Mouse (Mus musculus): ENCODE data around the gene Abi1. TPM values are rescaled to one million over a fixed set of nuclear protein-coding genes. Genes with fewer than 3 reads are reported as not detected.

Gene Abi1
- polyA plus RNA-seq (2015; fragmentation: Nextera tagmentation; extraction: Ambion mirVana), result 63.1 and 64.8 TPM in 2 replicates

DNA sequence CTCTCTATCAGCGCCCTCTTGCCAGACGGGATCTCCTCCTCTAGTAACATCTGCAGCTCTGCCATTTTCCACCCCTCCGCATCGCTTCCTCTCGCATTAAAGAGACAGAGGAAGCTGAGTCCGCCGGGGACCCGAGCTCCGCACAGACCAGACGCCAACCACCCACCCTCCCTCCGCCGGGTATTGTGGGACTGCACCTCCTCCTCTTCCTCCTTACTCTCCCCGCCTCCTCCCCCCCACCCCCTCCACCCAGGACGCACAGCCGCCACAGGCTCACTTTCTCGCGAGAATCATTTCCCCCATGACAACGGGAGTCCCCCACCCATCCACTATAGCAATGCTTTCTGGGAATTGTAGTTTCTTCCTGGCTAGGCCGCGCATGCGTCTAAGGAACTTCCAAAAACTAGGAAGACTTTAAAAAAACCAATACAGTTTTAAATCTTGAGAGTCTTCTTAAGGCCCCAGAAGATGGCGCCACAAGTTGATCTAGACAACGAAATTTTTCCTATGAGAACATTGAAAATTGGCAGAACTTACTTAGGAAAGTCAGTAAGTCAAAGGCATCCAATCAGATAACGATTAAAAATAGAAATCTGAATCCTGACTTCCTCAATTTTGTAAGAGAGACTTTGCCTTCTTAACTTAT lies at the start of gene Abi1:
Gene Abi1 (minus strand): TSS at position 241 of the 646 bp plus-strand sequence.
- 2% methylated on average over 24 of the region's 24 CpGs for WGBS
- Histone ChIP-seq H3K4me1 (ENCODE audit: control insufficient read depth, insufficient read depth, low read depth, low read length) (peaks cover 11% of the 10 kb centered on the region), H3K27me3 (replicated peaks; ENCODE audit: control insufficient read depth, insufficient read depth, low read length) (no peaks in the 10 kb centered on the region), H3K27ac (ENCODE audit: low read depth, low read length) (peak within 1 kb of the TSS; percentile 95), H3K9ac (ENCODE audit: low read depth, low read length) (peak within 1 kb of the TSS; percentile 97), H3K4me2 (ENCODE audit: low read length) (peak within 1 kb of the TSS; percentile 71), H3K9me3 (ENCODE audit: control insufficient read depth, low read length) (no peaks in the 10 kb centered on the region), H3K36me3 (ENCODE audit: control insufficient read depth, insufficient read depth, low read length) (no peaks in the 10 kb centered on the region), H3K4me3 (ENCODE audit: low read length) (peak within 1 kb of the TSS; percentile 100)
- peak; percentile 97 for ATAC-seq

DNA sequence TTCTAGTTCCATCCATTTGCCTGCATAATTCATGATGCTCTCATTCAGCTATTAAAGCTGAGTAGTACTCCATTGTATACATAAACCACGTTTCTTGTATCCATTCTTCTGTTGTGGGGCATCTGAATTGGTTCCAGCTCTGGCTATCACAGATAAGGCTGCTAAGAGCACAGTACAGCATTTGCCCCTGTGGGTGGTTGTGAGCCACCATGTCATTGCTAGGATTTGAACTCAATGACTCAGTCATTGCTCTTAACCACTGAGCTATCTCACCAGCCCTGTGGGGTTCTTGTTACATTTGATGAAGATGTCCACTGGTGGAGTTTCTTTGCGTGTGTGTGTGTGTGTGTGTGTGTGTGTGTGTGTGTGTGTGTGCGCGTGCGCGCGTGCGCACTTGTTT lies 44.5 kb upstream of the Abi1 start:
- Histone ChIP-seq H3K4me3 (ENCODE audit: low read length) (no peak overlapping the region), H3K4me2 (ENCODE audit: low read length) (no peak overlapping the region)
- ATAC-seq, result no peak

DNA sequence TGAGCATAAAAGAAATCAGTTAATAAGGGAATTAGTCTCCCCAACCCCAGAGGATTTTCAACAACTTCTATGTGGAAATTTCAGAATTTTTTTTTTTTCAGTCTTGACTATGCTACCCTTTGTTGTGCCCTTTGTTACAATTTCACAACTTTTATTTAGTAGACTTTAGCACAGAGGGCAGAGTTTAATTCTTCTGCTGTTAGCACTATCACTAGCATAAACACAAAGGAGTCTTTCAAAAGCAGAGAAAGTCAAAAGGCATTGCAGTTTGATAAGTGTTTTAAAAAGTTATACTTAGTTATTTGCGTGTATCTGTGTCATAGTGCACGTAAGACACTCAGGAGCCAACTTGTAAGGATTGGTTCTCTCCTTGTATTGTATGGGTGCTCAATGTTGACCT lies 38.5 kb upstream of the Abi1 start:
- Histone ChIP-seq H3K4me3 (ENCODE audit: low read length) (no peak overlapping the region), H3K27ac (ENCODE audit: low read depth, low read length) (no peak overlapping the region), H3K9ac (ENCODE audit: low read depth, low read length) (no peak overlapping the region), H3K27me3 (replicated peaks; ENCODE audit: control insufficient read depth, insufficient read depth, low read length) (no peaks in the 10 kb centered on the region), H3K4me2 (ENCODE audit: low read length) (no peak overlapping the region), H3K4me1 (ENCODE audit: control insufficient read depth, insufficient read depth, low read depth, low read length) (no peaks in the 10 kb centered on the region), H3K36me3 (ENCODE audit: control insufficient read depth, insufficient read depth, low read length) (peaks cover 21% of the 10 kb centered on the region), H3K9me3 (ENCODE audit: control insufficient read depth, low read length) (no peaks in the 10 kb centered on the region)
- ATAC-seq, result no peak
- 94% methylated on average over 2 of the region's 2 CpGs for WGBS

More for the DNA sequence above, 44.5 kb upstream of the Abi1 start:
- H3K9ac ChIP-seq (ENCODE audit: low read depth, low read length), result no peak overlapping the region
- H3K9me3 ChIP-seq (ENCODE audit: control insufficient read depth, low read length), result no peaks in the 10 kb centered on the region
- H3K27ac ChIP-seq (ENCODE audit: low read depth, low read length), result no peak overlapping the region
- H3K4me1 ChIP-seq (ENCODE audit: control insufficient read depth, insufficient read depth, low read depth, low read length), result no peaks in the 10 kb centered on the region
- 98% methylated on average over 8 of the region's 8 CpGs for WGBS
- peaks cover 20% of the 10 kb centered on the region for H3K36me3 ChIP-seq (ENCODE audit: control insufficient read depth, insufficient read depth, low read length)
- H3K27me3 ChIP-seq (replicated peaks; ENCODE audit: control insufficient read depth, insufficient read depth, low read length), result no peaks in the 10 kb centered on the region

DNA sequence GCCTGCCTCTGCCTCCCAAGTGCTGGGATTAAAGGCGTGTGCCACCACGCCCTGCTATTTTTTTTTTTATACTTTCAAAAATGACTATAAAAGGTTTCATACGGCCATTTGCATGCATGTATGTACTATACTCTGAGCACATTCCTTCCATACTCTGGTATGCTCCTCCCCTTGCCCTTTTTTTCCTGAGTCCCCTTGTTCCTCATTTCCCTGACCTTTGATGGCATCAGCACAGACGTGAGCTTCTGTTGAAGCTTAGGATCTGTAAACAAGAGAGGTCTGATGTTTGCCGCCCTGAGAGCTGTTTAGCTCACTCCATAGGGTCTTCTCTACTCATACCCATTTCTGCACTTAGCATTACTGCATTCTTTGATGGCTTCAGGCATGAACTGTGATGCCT lies 37.7 kb upstream of the Abi1 start:
- no peak overlapping the region for H3K4me2 ChIP-seq (ENCODE audit: low read length)
- H3K4me3 ChIP-seq (ENCODE audit: low read length), result no peak overlapping the region
- no peaks in the 10 kb centered on the region for H3K4me1 ChIP-seq (ENCODE audit: control insufficient read depth, insufficient read depth, low read depth, low read length)
- no peaks in the 10 kb centered on the region for H3K9me3 ChIP-seq (ENCODE audit: control insufficient read depth, low read length)
- H3K9ac ChIP-seq (ENCODE audit: low read depth, low read length), result no peak overlapping the region
- ATAC-seq, result no peak
- WGBS, result 90% methylated on average over 5 of the region's 5 CpGs
- H3K36me3 ChIP-seq (ENCODE audit: control insufficient read depth, insufficient read depth, low read length), result peaks cover 21% of the 10 kb centered on the region
- no peaks in the 10 kb centered on the region for H3K27me3 ChIP-seq (replicated peaks; ENCODE audit: control insufficient read depth, insufficient read depth, low read length)
- H3K27ac ChIP-seq (ENCODE audit: low read depth, low read length), result no peak overlapping the region

DNA sequence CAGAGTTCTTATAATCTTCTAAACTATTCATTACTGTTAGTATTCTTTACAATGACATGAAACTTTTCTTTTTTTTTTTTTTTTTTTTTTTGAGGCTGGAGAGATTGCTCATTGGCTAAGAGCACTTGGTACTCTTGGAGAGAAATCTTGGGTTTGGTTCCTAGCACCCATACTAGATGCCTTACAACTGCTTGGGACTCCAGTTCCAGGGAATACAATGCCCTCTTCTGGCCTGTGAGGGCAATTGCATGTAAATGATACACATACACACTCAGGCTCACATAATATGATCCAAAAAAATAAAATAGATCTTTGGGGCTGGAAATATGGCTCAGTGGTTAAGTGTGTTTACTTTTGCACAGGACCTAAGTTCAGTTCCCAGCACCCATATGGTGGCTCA lies 36.7 kb upstream of the Abi1 start:
- Histone ChIP-seq H3K36me3 (ENCODE audit: control insufficient read depth, insufficient read depth, low read length) (peaks cover 18% of the 10 kb centered on the region), H3K4me3 (ENCODE audit: low read length) (no peak overlapping the region), H3K9me3 (ENCODE audit: control insufficient read depth, low read length) (no peaks in the 10 kb centered on the region), H3K27me3 (replicated peaks; ENCODE audit: control insufficient read depth, insufficient read depth, low read length) (no peaks in the 10 kb centered on the region), H3K9ac (ENCODE audit: low read depth, low read length) (no peak overlapping the region), H3K27ac (ENCODE audit: low read depth, low read length) (no peak overlapping the region), H3K4me2 (ENCODE audit: low read length) (no peak overlapping the region), H3K4me1 (ENCODE audit: control insufficient read depth, insufficient read depth, low read depth, low read length) (no peaks in the 10 kb centered on the region)
- no peak for ATAC-seq

DNA sequence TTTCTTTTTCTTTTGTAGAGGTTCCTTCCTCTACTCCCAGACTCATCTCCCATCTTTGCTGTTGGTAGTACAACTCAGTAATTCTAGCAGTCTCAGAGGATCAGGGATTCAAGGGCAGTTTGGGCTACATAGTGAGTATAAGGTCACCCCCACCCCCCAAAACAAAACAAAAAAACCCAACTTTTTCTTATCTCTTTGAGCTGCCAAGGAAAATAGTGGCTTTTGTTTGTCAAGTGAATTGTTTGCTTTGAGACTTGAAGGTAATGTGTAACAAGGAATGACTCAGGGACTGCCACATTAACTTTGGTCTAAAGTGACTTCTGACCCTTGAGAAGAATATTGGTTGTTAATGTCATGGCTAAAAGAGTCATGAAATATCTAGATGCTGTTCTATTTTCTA lies 35.8 kb upstream of the Abi1 start:
- Histone ChIP-seq H3K9ac (ENCODE audit: low read depth, low read length) (no peak overlapping the region), H3K9me3 (ENCODE audit: control insufficient read depth, low read length) (no peaks in the 10 kb centered on the region), H3K36me3 (ENCODE audit: control insufficient read depth, insufficient read depth, low read length) (peaks cover 18% of the 10 kb centered on the region), H3K27me3 (replicated peaks; ENCODE audit: control insufficient read depth, insufficient read depth, low read length) (no peaks in the 10 kb centered on the region), H3K27ac (ENCODE audit: low read depth, low read length) (no peak overlapping the region), H3K4me1 (ENCODE audit: control insufficient read depth, insufficient read depth, low read depth, low read length) (no peaks in the 10 kb centered on the region; the same call in 1 of the 2 replicates), H3K4me2 (ENCODE audit: low read length) (no peak overlapping the region), H3K4me3 (ENCODE audit: low read length) (no peak overlapping the region)
- ATAC-seq, result no peak

DNA sequence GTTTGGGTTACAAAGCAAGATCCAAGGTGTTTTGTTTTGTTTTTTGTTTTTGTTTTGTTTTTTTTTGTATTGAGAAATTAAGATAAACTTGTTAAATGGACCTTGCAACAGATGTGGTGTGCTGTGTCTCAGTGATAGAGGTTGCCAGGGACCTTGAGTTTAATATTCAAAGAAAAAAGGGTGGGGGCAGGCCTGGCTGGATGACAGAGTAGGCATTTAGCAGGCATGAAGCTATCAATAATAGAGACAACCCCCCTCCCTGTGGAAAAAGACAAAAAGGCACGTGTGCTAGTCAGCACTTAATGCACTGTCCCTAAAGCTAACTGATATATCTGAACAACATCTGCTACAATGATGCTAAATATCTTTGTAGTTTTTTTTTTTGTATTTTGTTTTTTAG lies 31.4 kb upstream of the Abi1 start:
- H3K36me3 ChIP-seq (ENCODE audit: control insufficient read depth, insufficient read depth, low read length), result peaks cover 3% of the 10 kb centered on the region; the same call in 1 of the 2 replicates
- no peak overlapping the region for H3K27ac ChIP-seq (ENCODE audit: low read depth, low read length)
- H3K9ac ChIP-seq (ENCODE audit: low read depth, low read length), result no peak overlapping the region
- no peak overlapping the region for H3K4me2 ChIP-seq (ENCODE audit: low read length)
- peaks cover 5% of the 10 kb centered on the region for H3K4me1 ChIP-seq (ENCODE audit: control insufficient read depth, insufficient read depth, low read depth, low read length)
- no peaks in the 10 kb centered on the region for H3K27me3 ChIP-seq (replicated peaks; ENCODE audit: control insufficient read depth, insufficient read depth, low read length)
- no peaks in the 10 kb centered on the region for H3K9me3 ChIP-seq (ENCODE audit: control insufficient read depth, low read length)
- no peak for ATAC-seq
- 61% methylated on average over 1 of the region's 1 CpGs for WGBS
- H3K4me3 ChIP-seq (ENCODE audit: low read length), result no peak overlapping the region

DNA sequence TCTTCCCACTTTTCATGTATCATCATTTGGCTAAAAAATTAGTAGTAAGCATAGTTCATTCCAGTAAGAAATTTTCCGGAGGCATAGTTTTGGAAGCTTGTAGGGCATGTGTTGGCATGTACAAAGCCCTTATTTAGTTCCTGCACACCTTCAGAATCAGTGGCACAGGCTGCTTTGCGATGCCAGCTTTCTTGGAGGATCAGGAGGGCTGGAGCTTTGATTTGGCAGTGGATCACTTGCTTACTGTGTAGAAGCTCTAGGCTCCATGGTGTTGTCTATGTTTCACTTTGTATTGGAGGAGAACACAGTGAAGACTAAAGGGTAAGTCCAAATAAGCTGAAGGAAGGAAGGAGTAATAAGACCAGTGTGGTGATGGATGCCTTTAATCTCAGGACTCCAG lies 30.4 kb upstream of the Abi1 start:
- ATAC-seq, result no peak
- H3K4me1 ChIP-seq (ENCODE audit: control insufficient read depth, insufficient read depth, low read depth, low read length), result peaks cover 5% of the 10 kb centered on the region
- 93% methylated on average over 2 of the region's 2 CpGs for WGBS
- H3K27ac ChIP-seq (ENCODE audit: low read depth, low read length), result no peak overlapping the region
- no peaks in the 10 kb centered on the region for H3K27me3 ChIP-seq (replicated peaks; ENCODE audit: control insufficient read depth, insufficient read depth, low read length)
- no peak overlapping the region for H3K9ac ChIP-seq (ENCODE audit: low read depth, low read length)
- no peak overlapping the region for H3K4me2 ChIP-seq (ENCODE audit: low read length)
- H3K9me3 ChIP-seq (ENCODE audit: control insufficient read depth, low read length), result no peaks in the 10 kb centered on the region
- no peak overlapping the region for H3K4me3 ChIP-seq (ENCODE audit: low read length)
- peaks cover 3% of the 10 kb centered on the region; the same call in 1 of the 2 replicates for H3K36me3 ChIP-seq (ENCODE audit: control insufficient read depth, insufficient read depth, low read length)

DNA sequence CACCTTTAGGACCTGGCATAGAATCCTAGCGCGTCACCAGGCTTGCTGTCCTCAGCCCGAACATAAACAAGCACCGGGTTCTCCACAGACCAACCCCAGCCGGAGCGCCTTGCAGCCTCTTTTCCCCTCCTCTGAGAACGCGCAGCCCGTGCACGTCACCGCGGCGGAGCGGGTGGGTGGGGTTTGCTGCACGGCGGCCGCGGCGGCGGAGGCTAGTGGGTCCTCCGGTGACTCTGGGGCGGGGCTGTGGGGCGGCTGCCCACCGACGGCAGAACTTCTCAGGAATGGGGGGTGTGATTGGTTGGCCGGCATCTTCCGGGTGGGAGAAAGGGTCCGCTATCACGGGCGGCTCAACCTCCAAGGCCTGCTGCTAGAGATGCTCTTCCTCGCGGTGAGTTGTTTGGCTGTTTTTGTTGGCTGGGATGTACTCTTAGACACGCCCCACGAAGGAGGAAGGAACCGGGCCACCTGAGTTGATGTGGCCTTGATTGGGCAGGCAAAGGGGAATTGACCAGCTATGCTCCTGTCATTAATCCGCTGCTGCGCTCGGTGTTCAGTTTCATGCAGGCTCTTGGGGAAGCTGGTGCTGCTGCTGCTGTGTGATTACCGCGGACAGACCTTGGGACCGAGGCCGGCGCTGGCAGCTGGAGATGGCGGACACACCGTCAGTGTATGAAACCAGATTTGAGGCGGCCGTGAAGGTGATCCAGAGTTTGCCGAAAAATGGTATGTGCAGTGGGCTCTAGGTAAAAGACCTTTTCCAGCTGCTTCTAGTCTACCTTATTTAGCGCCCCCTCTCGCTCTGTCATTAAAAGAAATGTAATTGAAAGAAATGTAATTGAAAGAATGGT lies 29.1 kb upstream of the Abi1 start:
- Histone ChIP-seq H3K36me3 (ENCODE audit: control insufficient read depth, insufficient read depth, low read length) (no peaks in the 10 kb centered on the region), H3K4me3 (ENCODE audit: low read length) (peak overlapping the region; percentile 76), H3K4me1 (ENCODE audit: control insufficient read depth, insufficient read depth, low read depth, low read length) (peaks cover 5% of the 10 kb centered on the region), H3K9ac (ENCODE audit: low read depth, low read length) (peak overlapping the region; percentile 95), H3K27me3 (replicated peaks; ENCODE audit: control insufficient read depth, insufficient read depth, low read length) (no peaks in the 10 kb centered on the region), H3K27ac (ENCODE audit: low read depth, low read length) (peak overlapping the region; percentile 96), H3K4me2 (ENCODE audit: low read length) (peak overlapping the region; percentile 99), H3K9me3 (ENCODE audit: control insufficient read depth, low read length) (no peaks in the 10 kb centered on the region)
- ATAC-seq, result peak; percentile 92
- WGBS, result under 1% methylated on average over 43 of the region's 50 CpGs
